Mouse (Mus musculus) hindbrain, postnatal 0 days (tissue): ENCODE measurements at regions not wholly inside any gene's neighbourhood (a gene's known extent, or its start where the extent isn't known, plus 50 kb on each side); places are given as distances from the start of the nearest gene placed in this dataset.
"Not testable (repeated sequence)": the region's sequence is repeated elsewhere in the genome, so short reads cannot be mapped to it uniquely, and the experiment has no call there.

ENCODE experiments used
- ATAC-seq: fragments of 200-750 bp; cut with Nextera tagmentation; 2 replicates; pipeline ENCODE4 v1.8.0; 2017; ENCODE audit warnings: mild to moderate bottlenecking, moderate TSS enrichment, moderate library complexity
- DNase-seq: peaks from one replicate; pipeline ENCODE4 v3.0.0-alpha.2; 2015; ENCODE audit warnings: low spot score
- H3K27ac ChIP-seq: fragments of 300-500 bp; sonication (generic); 2 replicates; pipeline ENCODE4 v1.5.1; 2014; ENCODE audit warnings: mild to moderate bottlenecking
- H3K27me3 ChIP-seq: fragments of 300-500 bp; sonication (generic); 2 replicates; pipeline ENCODE4 v1.6.1; 2014; ENCODE audit warnings: low read length, mixed read lengths; ENCODE audit not compliant: insufficient read depth
- H3K36me3 ChIP-seq: fragments of 300-500 bp; sonication (generic); 2 replicates; pipeline ENCODE4 v1.6.1; 2014; ENCODE audit warnings: low read length, mixed read lengths; ENCODE audit not compliant: insufficient read depth
- H3K4me1 ChIP-seq: fragments of 300-500 bp; sonication (generic); 2 replicates; pipeline ENCODE4 v1.6.1; 2014; ENCODE audit warnings: antibody characterized with exemption, low read length, mixed read lengths; ENCODE audit not compliant: insufficient read depth
- H3K4me2 ChIP-seq: fragments of 300-500 bp; sonication (generic); 2 replicates; pipeline ENCODE4 v1.6.1; 2014; ENCODE audit warnings: low read depth, mild to moderate bottlenecking, low read length, moderate library complexity, mixed read lengths
- H3K4me3 ChIP-seq: fragments of 300-500 bp; sonication (generic); 2 replicates; pipeline ENCODE4 v1.5.1; 2014; ENCODE audit warnings: low read length
- H3K9ac ChIP-seq: fragments of 300-500 bp; sonication (generic); replicated peaks from 2 replicates; pipeline ENCODE4 v1.6.1; 2014; ENCODE audit warnings: mild to moderate bottlenecking, low read length, moderate library complexity, mixed read lengths
- H3K9me3 ChIP-seq: fragments of 300-500 bp; sonication (generic); 2 replicates; pipeline ENCODE4 v1.6.1; 2016; ENCODE audit warnings: low read length, mixed read lengths
- WGBS: fragments of 180-500 bp; shearing (Covaris S2); extraction: QIAGEN DNeasy Blood & Tissue Kit; methylation state at CpG from one replicate; pipeline ENCODE4 v1.1.7; 2014; 5-methylcytosine and 5-hydroxymethylcytosine counted together

- H3K9ac ChIP-seq, H3K36me3 ChIP-seq, H3K4me2 ChIP-seq, H3K27me3 ChIP-seq, H3K9me3 ChIP-seq, H3K4me1 ChIP-seq, H3K4me3 ChIP-seq, DNase-seq, H3K27ac ChIP-seq: not testable (repeated sequence)
- ATAC-seq: peak; percentile 74
- 73% methylated on average over 3 of the region's 3 CpGs for WGBS
Observed at GRCm38 (mm10) chr8:71823655-71824622, 57.9 kb upstream of the Zfp709 start.

GRCm38 (mm10) chr8:71822749-71823148 is 59.1 kb upstream of the Zfp709 start:
- H3K27ac ChIP-seq, H3K36me3 ChIP-seq, H3K9me3 ChIP-seq, H3K4me2 ChIP-seq, ATAC-seq, H3K27me3 ChIP-seq, H3K4me3 ChIP-seq, H3K9ac ChIP-seq, DNase-seq, H3K4me1 ChIP-seq: not testable (repeated sequence)
- WGBS: 63% methylated on average over 1 of the region's 1 CpGs

GRCm38 (mm10) chr8:71819936-71820335 is 61.9 kb upstream of the Zfp709 start:
- H3K9ac ChIP-seq, DNase-seq, H3K27ac ChIP-seq, H3K9me3 ChIP-seq, H3K36me3 ChIP-seq, H3K4me3 ChIP-seq, H3K4me2 ChIP-seq, H3K27me3 ChIP-seq, H3K4me1 ChIP-seq: not testable (repeated sequence)
- peak; percentile 76 for ATAC-seq
- WGBS: 81% methylated on average over 8 of the region's 8 CpGs

- H3K27me3 ChIP-seq, H3K9ac ChIP-seq, H3K36me3 ChIP-seq, H3K4me3 ChIP-seq, H3K27ac ChIP-seq, H3K4me2 ChIP-seq, DNase-seq, H3K9me3 ChIP-seq, H3K4me1 ChIP-seq: not testable (repeated sequence)
- 93% methylated on average over 9 of the region's 9 CpGs for WGBS
- peak; percentile 70; the same call in 1 of the 2 replicates for ATAC-seq
Observed at GRCm38 (mm10) chr8:71819381-71819780, 62.4 kb upstream of the Zfp709 start.

GRCm38 (mm10) chr8:71816272-71817034 is 65.4 kb upstream of the Zfp709 start:
- not testable (repeated sequence) for DNase-seq, H3K36me3 ChIP-seq, H3K27me3 ChIP-seq, H3K4me1 ChIP-seq, H3K9ac ChIP-seq, H3K4me3 ChIP-seq, H3K27ac ChIP-seq, H3K4me2 ChIP-seq, H3K9me3 ChIP-seq, ATAC-seq
- WGBS: 92% methylated on average over 19 of the region's 20 CpGs

GRCm38 (mm10) chr8:71815813-71816212 is 66.0 kb upstream of the Zfp709 start:
- H3K4me3 ChIP-seq, H3K4me1 ChIP-seq, H3K27me3 ChIP-seq, H3K9me3 ChIP-seq, H3K27ac ChIP-seq, H3K4me2 ChIP-seq, ATAC-seq, H3K36me3 ChIP-seq, H3K9ac ChIP-seq: not testable (repeated sequence)
- 96% methylated on average over 5 of the region's 5 CpGs for WGBS
- DNase-seq: peak; percentile 1

GRCm38 (mm10) chr8:71814740-71815514 is 66.9 kb upstream of the Zfp709 start:
- WGBS: 87% methylated on average over 14 of the region's 14 CpGs
- H3K27ac ChIP-seq, H3K4me2 ChIP-seq, H3K4me3 ChIP-seq, ATAC-seq, H3K9me3 ChIP-seq, H3K4me1 ChIP-seq, H3K36me3 ChIP-seq, H3K9ac ChIP-seq, H3K27me3 ChIP-seq: not testable (repeated sequence)
- DNase-seq: peak; percentile 1

GRCm38 (mm10) chr8:71813889-71814288 is 67.9 kb upstream of the Zfp709 start:
- ATAC-seq, H3K4me3 ChIP-seq, H3K4me2 ChIP-seq, H3K36me3 ChIP-seq, H3K27me3 ChIP-seq, H3K9ac ChIP-seq, H3K27ac ChIP-seq, H3K4me1 ChIP-seq, H3K9me3 ChIP-seq: not testable (repeated sequence)
- WGBS: 88% methylated on average over 4 of the region's 4 CpGs
- peak; percentile 1 for DNase-seq

- not testable (repeated sequence) for H3K4me2 ChIP-seq, ATAC-seq, H3K9ac ChIP-seq, H3K27me3 ChIP-seq, H3K9me3 ChIP-seq, H3K4me3 ChIP-seq, H3K36me3 ChIP-seq, H3K27ac ChIP-seq, H3K4me1 ChIP-seq
- DNase-seq: peak; percentile 0
- WGBS: 91% methylated on average over 8 of the region's 8 CpGs
Observed at GRCm38 (mm10) chr8:71813239-71813638, 68.6 kb upstream of the Zfp709 start.
